Mouse (Mus musculus) G1E (cell line): ENCODE data around the gene Creb3l4. TPM values are rescaled to one million over a fixed set of nuclear protein-coding genes. Genes with fewer than 3 reads are reported as not detected.
"Not testable (repeated sequence)": the region's sequence is repeated elsewhere in the genome, so short reads cannot be mapped to it uniquely, and the experiment has no call there.

Experiments used
- ATAC-seq: 2 replicates; pipeline ENCODE4 v1.8.0; 2016; ENCODE audit warnings: mild to moderate bottlenecking; ENCODE audit not compliant: insufficient number of reproducible peaks, poor library complexity, low FRiP score, severe bottlenecking; ENCODE audit errors: extremely low read depth
- DNase-seq: peaks from one replicate; pipeline ENCODE4 v3.0.0; 2012; ENCODE audit warnings: low spot score
- H3K27me3 ChIP-seq: 2 replicates; pipeline ENCODE4 v1.6.1; 2012; ENCODE audit warnings: mild to moderate bottlenecking, low read length, inconsistent platforms; ENCODE audit not compliant: insufficient read depth
- H3K36me3 ChIP-seq: replicated peaks from 2 replicates; pipeline ENCODE3; 2012; ENCODE audit warnings: mild to moderate bottlenecking, inconsistent platforms
- H3K4me1 ChIP-seq: 2 replicates; pipeline ENCODE4 v1.6.1; 2012; ENCODE audit warnings: low read depth, low read length, inconsistent platforms, mixed read lengths; ENCODE audit not compliant: insufficient read depth
- H3K4me3 ChIP-seq: 2 replicates; pipeline ENCODE4 v1.5.1; 2012; ENCODE audit warnings: low read depth, mild to moderate bottlenecking, inconsistent platforms, low read length, moderate library complexity, mixed read lengths
- H3K9me3 ChIP-seq: replicated peaks from 2 replicates; pipeline ENCODE4 v1.6.1; 2012; ENCODE audit warnings: inconsistent platforms
- CTCF ChIP-seq: IDR thresholded peaks from 2 replicates; pipeline ENCODE4 v1.5.1; 2012; ENCODE audit warnings: low read depth, low read length, inconsistent platforms, mixed read lengths
- GATA1 ChIP-seq: IDR thresholded peaks from 2 replicates; pipeline ENCODE4 v1.6.1; 2012; ENCODE audit warnings: borderline replicate concordance, low read length, inconsistent platforms, mixed read lengths
- GATA2 ChIP-seq: IDR thresholded peaks from 2 replicates; pipeline ENCODE4 v1.6.1; 2012; ENCODE audit warnings: low read depth, low read length, inconsistent platforms, borderline replicate concordance
- POLR2AphosphoS5 ChIP-seq: IDR thresholded peaks from 2 replicates; pipeline ENCODE4 v1.6.1; 2012; ENCODE audit warnings: low read depth, low read length, inconsistent platforms; ENCODE audit not compliant: insufficient replicate concordance
- TAL1 ChIP-seq: conservative IDR thresholded peaks from 2 replicates; pipeline ENCODE4 v1.6.1; 2012; ENCODE audit warnings: low read depth, low read length, inconsistent platforms, mixed read lengths
- polyA plus RNA-seq: library from polyadenylated mRNA; stranded (reverse); fragments of >175 nt; gene quantifications from 2 replicates; pipeline ENCODE4 v1.2.3, GENCODE M21; 2012
- total RNA-seq, 2 experiments: library from RNA; stranded (forward) in 1 of 2; stranded (reverse) in 1 of 2; fragments of 200-1000 nt in 1 of 2; fragments of >200 nt in 1 of 2; fragmentation: Nextera tagmentation in 1 of 2; gene quantifications; 2 replicates each; pipeline ENCODE4 v1.2.3; 2014 to 2017

The Creb3l4 gene
- not detected in 2 replicates for total RNA-seq (2014; fragmentation: Nextera tagmentation)
- total RNA-seq (2017) = 0.16 TPM in 1 of 2 replicates, not detected in the other
- not detected in 2 replicates for polyA plus RNA-seq

- TF ChIP-seq POLR2AphosphoS5 (no peak), CTCF (no peak), GATA1 (no peak), TAL1 (no peak), GATA2 (no peak)
- peaks cover 22% of the 10 kb centered on the region for H3K27me3 ChIP-seq
- no peak within 1 kb of the TSS for H3K4me3 ChIP-seq
- ATAC-seq (no peak), DNase-seq (no peak)
- H3K4me1 ChIP-seq = peaks cover 37% of the 10 kb centered on the region
- H3K36me3 ChIP-seq = no peaks in the 10 kb centered on the region
- H3K9me3 ChIP-seq = no peaks in the 10 kb centered on the region
Observed at GRCm38 (mm10) chr3:90242984-90243775, at the start of gene Creb3l4. Gene Creb3l4, minus strand, starts transcription at chr3:90243512.

DNA sequence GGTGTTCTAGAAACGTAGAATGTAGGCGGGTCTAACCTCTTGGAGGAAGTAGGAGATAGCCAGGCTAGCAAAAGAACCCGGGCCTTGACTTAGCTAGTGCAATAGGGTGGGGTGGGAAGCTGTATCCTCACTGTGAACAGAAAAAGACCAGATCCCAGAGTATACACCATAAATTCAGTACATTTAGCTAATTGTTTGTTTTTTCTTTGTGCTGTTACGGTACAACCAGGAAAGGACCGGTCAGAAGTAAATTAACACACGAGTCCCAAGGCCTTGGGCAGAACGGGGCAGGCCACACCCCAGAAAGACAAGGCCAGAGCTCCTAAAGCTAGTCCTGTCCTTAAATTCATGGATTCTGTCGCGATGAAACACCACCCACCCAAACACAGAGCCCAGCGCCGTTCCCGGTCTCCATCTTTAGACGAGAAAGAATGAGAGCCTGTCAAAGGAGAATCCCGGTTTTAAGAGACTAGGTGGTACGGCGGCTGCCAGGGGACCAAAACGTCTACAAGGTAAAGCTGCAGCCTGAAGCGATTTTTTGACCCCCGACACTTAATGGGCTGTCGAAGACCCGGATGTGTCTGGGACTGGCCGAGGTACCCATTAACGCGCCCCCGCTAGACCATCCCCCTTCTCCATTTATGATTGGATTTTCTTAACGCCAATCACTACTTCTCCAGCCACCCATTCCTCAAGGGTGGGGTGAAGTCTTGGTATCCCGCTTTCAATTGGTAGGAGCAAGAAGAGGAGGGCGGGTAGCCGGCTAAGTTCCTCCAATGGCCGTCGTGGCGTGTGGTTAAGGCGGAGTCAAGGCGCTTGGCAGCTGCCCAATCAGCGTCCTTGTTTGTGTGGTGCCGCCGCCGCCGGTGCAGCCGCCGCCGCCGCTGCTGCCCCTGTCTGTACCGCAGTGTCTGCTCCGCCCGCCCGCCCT is 49.3 kb upstream of the Creb3l4 start, which contains the start of gene Gatad2b:
TSS of gene Gatad2b (plus strand) at position 834 of the 931 bp plus-strand sequence.
- Histone ChIP-seq H3K36me3 (peaks cover 22% of the 10 kb centered on the region), H3K4me1 (peaks cover 36% of the 10 kb centered on the region), H3K4me3 (peak within 1 kb of the TSS; percentile 78), H3K9me3 (no peaks in the 10 kb centered on the region), H3K27me3 (no peaks in the 10 kb centered on the region)
- peak; percentile 98 for ATAC-seq
- DNase-seq = peak; percentile 95
- TF ChIP-seq GATA2 (no peak), POLR2AphosphoS5 (no peak), CTCF (no peak), GATA1 (no peak), TAL1 (no peak)

- H3K4me1 ChIP-seq = peaks cover 31% of the 10 kb centered on the region
- TF ChIP-seq TAL1 = no peak
- no peak for TF ChIP-seq GATA1
- no peak for TF ChIP-seq POLR2AphosphoS5
- no peak for TF ChIP-seq CTCF
- no peak for TF ChIP-seq GATA2
- H3K36me3 ChIP-seq = peaks cover 17% of the 10 kb centered on the region
- peak overlapping the region; percentile 78 for H3K4me3 ChIP-seq
- no peaks in the 10 kb centered on the region for H3K9me3 ChIP-seq
- ATAC-seq = no peak
- no peaks in the 10 kb centered on the region for H3K27me3 ChIP-seq
- no peak for DNase-seq
Observed at GRCm38 (mm10) chr3:90291982-90292344, 48.7 kb upstream of the Creb3l4 start.

- Histone ChIP-seq H3K4me1 (peaks cover 23% of the 10 kb centered on the region), H3K4me3 (no peak overlapping the region), H3K9me3 (no peaks in the 10 kb centered on the region), H3K27me3 (no peaks in the 10 kb centered on the region), H3K36me3 (peaks cover 8% of the 10 kb centered on the region)
- no peak for ATAC-seq
- DNase-seq = no peak
- TF ChIP-seq GATA2 = no peak
- no peak for TF ChIP-seq POLR2AphosphoS5
- TF ChIP-seq CTCF = no peak
- TF ChIP-seq TAL1 = no peak
- TF ChIP-seq GATA1 = no peak
Observed at GRCm38 (mm10) chr3:90290602-90291001, 47.3 kb upstream of the Creb3l4 start.

DNA sequence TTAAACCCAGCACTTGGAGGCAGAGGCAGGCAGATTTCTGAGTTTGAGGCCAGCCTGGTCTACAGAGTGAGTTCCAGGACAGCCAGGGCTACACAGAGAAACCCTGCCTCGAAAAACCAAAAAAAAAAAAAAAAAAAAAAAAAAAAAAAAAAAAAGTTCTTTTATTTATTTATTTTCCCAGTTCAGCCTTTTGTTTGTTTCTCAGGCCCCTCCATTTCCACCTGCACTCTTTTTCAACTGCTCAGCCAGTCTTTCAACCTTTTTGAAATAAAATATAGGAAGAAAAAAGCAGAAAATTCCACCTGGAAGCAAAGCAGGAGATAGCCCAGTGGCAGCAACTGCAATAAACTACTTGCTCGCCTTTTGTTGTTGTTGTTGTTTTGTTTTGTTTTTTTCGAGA is 46.1 kb upstream of the Creb3l4 start:
- peaks cover 13% of the 10 kb centered on the region for H3K4me1 ChIP-seq
- H3K36me3 ChIP-seq, ATAC-seq, H3K4me3 ChIP-seq, DNase-seq, H3K27me3 ChIP-seq, H3K9me3 ChIP-seq: not testable (repeated sequence)

GRCm38 (mm10) chr3:90284150-90284549 is 40.8 kb upstream of the Creb3l4 start:
- H3K4me3 ChIP-seq = no peak overlapping the region
- H3K9me3 ChIP-seq = no peaks in the 10 kb centered on the region
- H3K27me3 ChIP-seq = no peaks in the 10 kb centered on the region
- peaks cover 33% of the 10 kb centered on the region for H3K36me3 ChIP-seq
- no peak for TF ChIP-seq GATA1
- TF ChIP-seq TAL1 = no peak
- no peak for TF ChIP-seq GATA2
- no peak for TF ChIP-seq CTCF
- no peak for TF ChIP-seq POLR2AphosphoS5
- ATAC-seq = no peak
- peaks cover 3% of the 10 kb centered on the region; the same call in 1 of the 2 replicates for H3K4me1 ChIP-seq
- no peak for DNase-seq
